Mouse (Mus musculus) MEL (cell line): Measurements from ENCODE around the gene Nme4. TPM values are rescaled to one million over a fixed set of nuclear protein-coding genes. Genes with fewer than 3 reads are reported as not detected.

Experiments used
- DNase-seq: peaks from one replicate; pipeline ENCODE4 v3.0.0; 2011; ENCODE audit warnings: low read depth, low spot score
- H3K27ac ChIP-seq: 2 replicates; pipeline ENCODE4 v1.5.1; 2012; ENCODE audit warnings: low read depth, mild to moderate bottlenecking, control low read depth, low read length, moderate library complexity; ENCODE audit not compliant: control insufficient read depth
- H3K27me3 ChIP-seq, 2 experiments: fragments of 150-350 bp in 1 of 2; sonication (generic) in 1 of 2; 2 replicates each; pipeline ENCODE4 v1.6.1; 2012; ENCODE audit warnings: low read length in 2 of 2, mild to moderate bottlenecking in 2 of 2, improper control_type of control experiment in 1 of 2, moderate library complexity in 1 of 2; ENCODE audit not compliant: insufficient read depth in 2 of 2, control insufficient read depth in 1 of 2
- H3K36me3 ChIP-seq, 2 experiments: 2 replicates each; pipeline ENCODE4 v1.6.1; 2012 to 2014; ENCODE audit warnings: low read length in 2 of 2, improper control_type of control experiment in 1 of 2, inconsistent platforms in 1 of 2, mild to moderate bottlenecking in 1 of 2; ENCODE audit not compliant: insufficient read depth in 2 of 2, control insufficient read depth in 1 of 2
- H3K4me1 ChIP-seq, 2 experiments: fragments of 150-350 bp in 1 of 2; sonication (generic) in 1 of 2; 2 replicates each; pipeline ENCODE4 v1.6.1; 2012; ENCODE audit warnings: low read length in 2 of 2, improper control_type of control experiment in 1 of 2, mild to moderate bottlenecking in 1 of 2; ENCODE audit not compliant: insufficient read depth in 2 of 2, control insufficient read depth in 1 of 2
- H3K4me3 ChIP-seq, 2 experiments: fragments of 150-350 bp in 1 of 2; sonication (generic) in 1 of 2; 2 replicates each; pipeline ENCODE4 v1.5.1; 2012; ENCODE audit warnings: low read depth in 2 of 2, low read length in 2 of 2, mild to moderate bottlenecking in 2 of 2, moderate library complexity in 2 of 2, control low read depth in 1 of 2, improper control_type of control experiment in 1 of 2; ENCODE audit not compliant: control insufficient read depth in 1 of 2, insufficient read depth in 1 of 2
- H3K79me2 ChIP-seq: 2 replicates; pipeline ENCODE4 v1.6.1; 2012; ENCODE audit warnings: mild to moderate bottlenecking, low read length, moderate library complexity; ENCODE audit not compliant: control insufficient read depth, poor library complexity, insufficient read depth
- H3K9ac ChIP-seq: 2 replicates; pipeline ENCODE4 v1.6.1; 2012; ENCODE audit warnings: low read depth, mild to moderate bottlenecking, control low read depth, low read length, moderate library complexity; ENCODE audit not compliant: control insufficient read depth, poor library complexity, severe bottlenecking
- H3K9me3 ChIP-seq: fragments of 150-350 bp; sonication (generic); replicated peaks from 2 replicates; pipeline ENCODE4 v1.6.1; 2012; ENCODE audit warnings: mild to moderate bottlenecking, low read length, improper control_type of control experiment, moderate library complexity; ENCODE audit not compliant: insufficient read depth
- CHD2 ChIP-seq: IDR thresholded peaks from 2 replicates; pipeline ENCODE4 v1.6.1; 2011; ENCODE audit warnings: low read length, improper control_type of control experiment
- CTCF ChIP-seq, 3 experiments: IDR thresholded peaks in 2 of 3; conservative IDR thresholded peaks in 1 of 3; 2 replicates each; pipeline ENCODE4 v1.5.1; 2011 to 2012; ENCODE audit warnings: low read length in 3 of 3, low read depth in 2 of 3, mild to moderate bottlenecking in 2 of 3, improper control_type of control experiment in 1 of 3, inconsistent platforms in 1 of 3, mixed read lengths in 1 of 3, moderate library complexity in 1 of 3; ENCODE audit not compliant: control insufficient read depth in 1 of 3, insufficient read depth in 1 of 3, poor library complexity in 1 of 3, severe bottlenecking in 1 of 3
- ETS1 ChIP-seq: IDR thresholded peaks from 2 replicates; pipeline ENCODE4 v1.6.1; 2012; ENCODE audit warnings: low read depth, mild to moderate bottlenecking, inconsistent platforms, low read length, improper control_type of control experiment, moderate library complexity
- GATA1 ChIP-seq: IDR thresholded peaks from 2 replicates; pipeline ENCODE4 v1.6.1; 2011; ENCODE audit warnings: low read depth, low read length, improper control_type of control experiment
- MAX ChIP-seq: IDR thresholded peaks from 2 replicates; pipeline ENCODE4 v1.6.1; 2011; ENCODE audit warnings: low read length, improper control_type of control experiment
- MXI1 ChIP-seq: IDR thresholded peaks from 2 replicates; pipeline ENCODE4 v1.6.1; 2011; ENCODE audit warnings: mild to moderate bottlenecking, low read depth, low read length, improper control_type of control experiment
- MYC ChIP-seq: IDR thresholded peaks from 2 replicates; pipeline ENCODE4 v1.6.1; 2011; ENCODE audit warnings: low read depth, mild to moderate bottlenecking, low read length, improper control_type of control experiment, moderate library complexity
- NRF1 ChIP-seq: IDR thresholded peaks from 2 replicates; pipeline ENCODE4 v1.6.1; 2014; ENCODE audit warnings: low read depth, mild to moderate bottlenecking, inconsistent platforms, low read length, improper control_type of control experiment, moderate library complexity; ENCODE audit not compliant: poor library complexity, insufficient read depth, severe bottlenecking
- POLR2A ChIP-seq, 2 experiments: IDR thresholded peaks; 2 replicates each; pipeline ENCODE4 v1.6.1; 2011 to 2012; ENCODE audit warnings: low read length in 2 of 2, mild to moderate bottlenecking in 2 of 2, control low read depth in 1 of 2, improper control_type of control experiment in 1 of 2, low read depth in 1 of 2, moderate library complexity in 1 of 2; ENCODE audit not compliant: control insufficient read depth in 1 of 2, insufficient read depth in 1 of 2, poor library complexity in 1 of 2
- RAD21 ChIP-seq: IDR thresholded peaks from 2 replicates; pipeline ENCODE4 v1.6.1; 2011; ENCODE audit warnings: mild to moderate bottlenecking, low read depth, low read length, improper control_type of control experiment
- SIN3A ChIP-seq: IDR thresholded peaks from 2 replicates; pipeline ENCODE4 v1.6.1; 2012; ENCODE audit warnings: low read length, improper control_type of control experiment, inconsistent platforms
- SMC3 ChIP-seq: IDR thresholded peaks from 2 replicates; pipeline ENCODE4 v1.6.1; 2011; ENCODE audit warnings: low read depth, low read length, improper control_type of control experiment
- TBP ChIP-seq: IDR thresholded peaks from 2 replicates; pipeline ENCODE4 v1.8.0; 2011; ENCODE audit warnings: low read depth, low read length, improper control_type of control experiment
- UBTF ChIP-seq: IDR thresholded peaks from 2 replicates; pipeline ENCODE4 v1.6.1; 2012; ENCODE audit warnings: low read depth, mild to moderate bottlenecking, inconsistent platforms, low read length, improper control_type of control experiment, moderate library complexity, borderline replicate concordance; ENCODE audit not compliant: insufficient read depth
- USF1 ChIP-seq: IDR thresholded peaks from 2 replicates; pipeline ENCODE4 v1.6.1; 2014; ENCODE audit warnings: low read depth, mild to moderate bottlenecking, inconsistent platforms, low read length, improper control_type of control experiment, moderate library complexity
- ZC3H11A ChIP-seq: IDR thresholded peaks from 2 replicates; pipeline ENCODE4 v1.6.1; 2012; ENCODE audit warnings: low read depth, mild to moderate bottlenecking, inconsistent platforms, low read length, improper control_type of control experiment
- ZNF384 ChIP-seq: IDR thresholded peaks from 2 replicates; pipeline ENCODE4 v1.6.1; 2012; ENCODE audit warnings: low read depth, mild to moderate bottlenecking, inconsistent platforms, low read length, improper control_type of control experiment
- polyA plus RNA-seq, 2 experiments: library from polyadenylated mRNA; stranded (reverse) in 1 of 2; unstranded in 1 of 2; fragments of >175 nt in 1 of 2; fragments of >200 nt in 1 of 2; gene quantifications; 2 replicates each; pipeline versions ENCODE4 v1.2.1 to v1.2.4; 2012; ENCODE audit warnings: low replicate concordance in 2 of 2, low read depth in 1 of 2; ENCODE audit not compliant: insufficient read length in 2 of 2, insufficient read depth in 1 of 2, missing spikeins in 1 of 2
- total RNA-seq: library from RNA; depleted of rRNA; stranded (reverse); fragments of 300-350 nt; gene quantifications from 2 replicates; pipeline ENCODE4 v1.2.3, GENCODE M21; 2012

The Nme4 gene
- total and polyA plus RNA-seq, 3 experiments = 115 to 430 (median 125) TPM

DNA sequence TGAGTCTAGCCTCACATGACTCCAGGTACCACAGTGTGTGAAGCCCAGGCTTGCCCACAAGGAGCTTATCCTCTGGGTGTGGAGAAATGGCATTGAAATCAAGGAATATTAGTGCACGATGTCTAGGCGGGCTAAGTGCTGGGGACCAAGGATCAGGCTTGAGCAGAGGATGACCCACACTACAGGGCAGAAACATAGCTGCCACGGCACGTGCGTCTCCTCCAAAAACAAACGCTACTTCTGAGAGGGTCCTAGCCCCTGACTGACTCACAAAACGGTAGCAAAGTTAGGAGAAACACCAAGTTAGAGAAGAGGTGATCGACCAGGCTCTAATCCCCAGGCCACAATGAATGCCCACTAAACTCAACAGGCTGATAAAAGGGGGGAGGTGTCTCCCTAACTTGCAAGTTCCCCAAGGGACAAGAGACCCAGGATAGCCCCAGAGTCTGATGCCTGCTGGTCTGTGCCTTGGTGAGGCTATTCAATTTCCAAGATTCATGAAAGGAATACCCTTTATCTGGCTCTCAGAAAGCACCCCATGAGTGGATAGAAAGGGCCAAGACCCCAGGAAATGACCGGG is 781 bp downstream of the Nme4 start:
- peaks cover 5% of the 10 kb centered on the region; the same call in 1 of the 2 replicates for H3K79me2 ChIP-seq
- peak; percentile 56 for DNase-seq
- H3K27me3 ChIP-seq = no peaks in the 10 kb centered on the region
- H3K4me3 ChIP-seq = peak overlapping the region; percentile 83 to 88
- TF ChIP-seq MXI1 (no peak), MAX (no peak), CHD2 (no peak), ZNF384 (no peak), GATA1 (no peak), MYC (no peak), CTCF (IDR thresholded peaks at IDR 0.05 in 2 of 3, conservative IDR thresholded peaks at IDR 0.05 in 1 of 3; ENCODE audit: control insufficient read depth in 1 of 3, insufficient read depth in 1 of 3, low read depth in 2 of 3, low read length in 3 of 3, poor library complexity in 1 of 3, severe bottlenecking in 1 of 3) (no peak), NRF1 (no peak)
- H3K27ac ChIP-seq = peak overlapping the region; percentile 71
- peak overlapping the region; percentile 89 for H3K9ac ChIP-seq
- H3K36me3 ChIP-seq = peaks cover 0 to 7% of the 10 kb centered on the region in 2 experiments; a peak in 2 of 4 replicates
- H3K9me3 ChIP-seq = no peaks in the 10 kb centered on the region
- H3K4me1 ChIP-seq = peaks cover 0 to 7% of the 10 kb centered on the region in 2 experiments; a peak in 2 of 4 replicates

- Histone ChIP-seq H3K79me2 (peaks cover 3% of the 10 kb centered on the region; the same call in 1 of the 2 replicates), H3K27me3 (no peaks in the 10 kb centered on the region), H3K36me3 (peaks cover 0 to 4% of the 10 kb centered on the region in 2 experiments; a peak in 2 of 4 replicates), H3K4me3 (peak within 1 kb of the TSS; percentile 65 to 83), H3K9me3 (no peaks in the 10 kb centered on the region), H3K4me1 (peaks cover 0 to 10% of the 10 kb centered on the region in 2 experiments; a peak in 2 of 4 replicates), H3K27ac (peak within 1 kb of the TSS; percentile 22), H3K9ac (peak within 1 kb of the TSS; percentile 72)
- TF ChIP-seq TBP = peak; percentile 37; the same call in 1 of the 2 replicates
- TF ChIP-seq ZC3H11A = peak; percentile 33; the same call in 1 of the 2 replicates
- peak in 1 of 2 experiments; percentile 58; a peak in 2 of 4 replicates for TF ChIP-seq POLR2A (IDR thresholded peaks at IDR 0.05; ENCODE audit: control insufficient read depth in 1 of 2, insufficient read depth in 1 of 2, low read depth in 1 of 2, low read length in 2 of 2, poor library complexity in 1 of 2)
- no peak for TF ChIP-seq UBTF
- peak; percentile 29; the same call in 1 of the 2 replicates for TF ChIP-seq ETS1
- peak; percentile 70 for TF ChIP-seq RAD21
- no peak for TF ChIP-seq USF1
- no peak for TF ChIP-seq CHD2
- peak; percentile 18; the same call in 1 of the 2 replicates for TF ChIP-seq MXI1
- TF ChIP-seq MYC = peak; percentile 45; the same call in 1 of the 2 replicates
- TF ChIP-seq SIN3A = peak; percentile 56
- TF ChIP-seq CTCF (IDR thresholded peaks at IDR 0.05 in 2 of 3, conservative IDR thresholded peaks at IDR 0.05 in 1 of 3; ENCODE audit: control insufficient read depth in 1 of 3, insufficient read depth in 1 of 3, low read depth in 2 of 3, low read length in 3 of 3, poor library complexity in 1 of 3, severe bottlenecking in 1 of 3) = peak; percentile 86 to 98 (median 87)
- peak; percentile 77 for TF ChIP-seq SMC3
- DNase-seq = peak; percentile 96
Measured at GRCm38 (mm10) chr17:26089905-26090632, 5.3 kb downstream of the Nme4 start, which contains the start of gene Decr2. Gene Decr2 (minus strand): TSS chr17:26090337.
